Mouse (Mus musculus): ENCODE measurements around the gene 2810004N23Rik. TPM values are rescaled to one million over a fixed set of nuclear protein-coding genes. Genes with fewer than 3 reads are reported as not detected.

The 2810004N23Rik gene
- polyA plus RNA-seq, 1 experiment from 2014 or later = 72.1 TPM

GRCm38 (mm10) chr8:124892596-124892995, 29.7 kb upstream of the 2810004N23Rik start:
- Histone ChIP-seq H3K4me3 (no peak overlapping the region), H3K27me3 (ENCODE audit: low read depth, poor library complexity, severe bottlenecking) (no peaks in the 10 kb centered on the region), H3K4me1 (peaks cover 21% of the 10 kb centered on the region), H3K36me3 (peaks cover 76% of the 10 kb centered on the region), H3K27ac (replicated peaks) (no peak overlapping the region), H3K9me3 (replicated peaks) (peaks cover 10% of the 10 kb centered on the region; the same call in 1 of the 2 replicates)
- 77% methylated on average over 3 of the region's 3 CpGs for WGBS
- no peak for DNase-seq (ENCODE audit: low spot score)

DNA sequence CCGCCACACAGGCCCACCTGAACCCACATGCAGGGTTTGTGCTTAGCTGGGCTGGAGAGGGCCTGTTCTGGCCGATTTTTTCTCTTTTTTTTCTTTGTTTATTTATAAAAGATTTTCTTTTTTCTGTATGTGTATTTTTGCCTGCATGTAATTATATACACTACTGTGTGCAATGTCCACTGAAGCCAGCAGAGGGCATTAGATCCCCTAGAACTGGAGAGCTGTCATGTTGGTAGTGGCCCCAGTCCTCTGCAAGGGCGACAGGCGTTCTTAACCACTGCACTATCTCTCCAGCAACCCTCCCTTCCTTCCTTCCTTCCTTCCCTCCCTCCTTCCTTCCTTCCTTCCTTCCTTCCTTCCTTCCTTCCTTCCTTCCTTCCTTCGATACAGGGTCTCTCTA, 25.5 kb upstream of the 2810004N23Rik start:
- H3K27ac ChIP-seq (replicated peaks) = no peak overlapping the region
- H3K4me3 ChIP-seq = no peak overlapping the region
- DNase-seq (ENCODE audit: low spot score) = no peak
- no peaks in the 10 kb centered on the region for H3K4me1 ChIP-seq
- 91% methylated on average over 5 of the region's 5 CpGs for WGBS
- peaks cover 91% of the 10 kb centered on the region for H3K36me3 ChIP-seq
- peaks cover 13% of the 10 kb centered on the region; the same call in 1 of the 2 replicates for H3K9me3 ChIP-seq (replicated peaks)
- no peaks in the 10 kb centered on the region for H3K27me3 ChIP-seq (ENCODE audit: low read depth, poor library complexity, severe bottlenecking)

- H3K4me1 ChIP-seq = no peaks in the 10 kb centered on the region
- WGBS = 92% methylated on average over 10 of the region's 10 CpGs
- H3K27me3 ChIP-seq (ENCODE audit: low read depth, poor library complexity, severe bottlenecking) = no peaks in the 10 kb centered on the region
- no peaks in the 10 kb centered on the region for H3K9me3 ChIP-seq (replicated peaks)
- no peak overlapping the region for H3K4me3 ChIP-seq
- DNase-seq (ENCODE audit: low spot score) = no peak
- H3K36me3 ChIP-seq = peaks cover 99% of the 10 kb centered on the region
- no peak overlapping the region for H3K27ac ChIP-seq (replicated peaks)
Measured at GRCm38 (mm10) chr8:124878946-124879526, 16.1 kb upstream of the 2810004N23Rik start.

DNA sequence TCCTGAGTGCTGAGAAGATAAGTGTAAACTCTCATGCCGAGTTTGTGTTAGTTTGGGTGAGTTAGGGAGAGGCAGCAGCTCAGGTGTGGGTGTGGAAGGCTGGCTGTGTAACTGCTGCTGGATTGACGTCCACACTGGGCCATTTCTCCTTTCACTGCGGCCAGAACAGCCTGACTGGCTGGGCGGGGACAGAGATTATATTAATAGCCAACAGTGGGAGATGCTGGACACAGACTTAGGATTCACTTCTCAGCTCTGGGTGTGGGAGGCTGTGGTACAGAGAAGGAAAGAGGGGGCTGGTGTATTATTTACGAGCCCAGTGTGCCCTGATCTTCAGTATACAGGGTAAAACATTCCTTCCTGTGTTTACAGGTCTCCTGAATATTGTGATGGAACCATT, 15.2 kb upstream of the 2810004N23Rik start:
- no peak overlapping the region for H3K4me3 ChIP-seq
- H3K36me3 ChIP-seq = peaks cover 99% of the 10 kb centered on the region
- DNase-seq (ENCODE audit: low spot score) = no peak
- no peaks in the 10 kb centered on the region for H3K4me1 ChIP-seq
- no peaks in the 10 kb centered on the region for H3K27me3 ChIP-seq (ENCODE audit: low read depth, poor library complexity, severe bottlenecking)
- no peak overlapping the region for H3K27ac ChIP-seq (replicated peaks)
- 95% methylated on average over 5 of the region's 5 CpGs for WGBS
- no peaks in the 10 kb centered on the region for H3K9me3 ChIP-seq (replicated peaks)

- WGBS = 92% methylated on average over 5 of the region's 5 CpGs
Measured at GRCm38 (mm10) chr8:124872690-124873089, 9.8 kb upstream of the 2810004N23Rik start.

DNA sequence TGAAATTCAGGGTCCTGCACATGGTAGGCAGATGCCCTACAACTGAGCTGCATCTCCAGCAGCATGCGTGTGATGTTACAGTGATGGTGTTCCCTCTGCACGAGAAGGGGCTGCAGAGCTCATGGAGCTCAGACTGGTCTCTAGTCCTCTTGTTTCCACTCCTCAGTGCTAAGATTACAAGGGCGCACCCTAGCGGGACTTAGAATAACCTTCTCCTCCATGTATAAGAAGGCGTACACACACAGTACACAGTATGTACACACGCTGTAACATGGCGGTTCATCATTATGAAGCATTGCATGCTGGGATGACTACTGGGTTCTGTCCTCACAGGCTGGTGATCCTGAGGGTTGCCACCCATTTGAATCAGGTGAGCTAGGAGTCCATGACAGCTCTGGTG, 9.2 kb upstream of the 2810004N23Rik start:
- H3K36me3 ChIP-seq = peaks cover 76% of the 10 kb centered on the region
- 94% methylated on average over 7 of the region's 7 CpGs for WGBS

More at GRCm38 (mm10) chr8:124872690-124873089, 9.8 kb upstream of the 2810004N23Rik start:
- no peak overlapping the region for H3K27ac ChIP-seq (replicated peaks)
- peaks cover 78% of the 10 kb centered on the region for H3K36me3 ChIP-seq
- H3K4me3 ChIP-seq = no peak overlapping the region
- H3K4me1 ChIP-seq = peaks cover 8% of the 10 kb centered on the region; the same call in 1 of the 2 replicates
- H3K9me3 ChIP-seq (replicated peaks) = no peaks in the 10 kb centered on the region
- no peak for DNase-seq (ENCODE audit: low spot score)
- no peaks in the 10 kb centered on the region for H3K27me3 ChIP-seq (ENCODE audit: low read depth, poor library complexity, severe bottlenecking)

GRCm38 (mm10) chr8:124871474-124871873, 8.6 kb upstream of the 2810004N23Rik start:
- Histone ChIP-seq H3K36me3 (peaks cover 71% of the 10 kb centered on the region), H3K4me3 (no peak overlapping the region), H3K9me3 (replicated peaks) (no peaks in the 10 kb centered on the region), H3K27me3 (ENCODE audit: low read depth, poor library complexity, severe bottlenecking) (no peaks in the 10 kb centered on the region), H3K27ac (replicated peaks) (no peak overlapping the region), H3K4me1 (peaks cover 11% of the 10 kb centered on the region; the same call in 1 of the 2 replicates)
- DNase-seq (ENCODE audit: low spot score) = no peak
- WGBS = 95% methylated on average over 7 of the region's 7 CpGs

More for the DNA sequence above, 9.2 kb upstream of the 2810004N23Rik start:
- no peaks in the 10 kb centered on the region for H3K27me3 ChIP-seq (ENCODE audit: low read depth, poor library complexity, severe bottlenecking)
- H3K27ac ChIP-seq (replicated peaks) = no peak overlapping the region
- H3K4me1 ChIP-seq = peaks cover 11% of the 10 kb centered on the region; the same call in 1 of the 2 replicates
- H3K9me3 ChIP-seq (replicated peaks) = no peaks in the 10 kb centered on the region
- no peak overlapping the region for H3K4me3 ChIP-seq
- DNase-seq (ENCODE audit: low spot score) = no peak

DNA sequence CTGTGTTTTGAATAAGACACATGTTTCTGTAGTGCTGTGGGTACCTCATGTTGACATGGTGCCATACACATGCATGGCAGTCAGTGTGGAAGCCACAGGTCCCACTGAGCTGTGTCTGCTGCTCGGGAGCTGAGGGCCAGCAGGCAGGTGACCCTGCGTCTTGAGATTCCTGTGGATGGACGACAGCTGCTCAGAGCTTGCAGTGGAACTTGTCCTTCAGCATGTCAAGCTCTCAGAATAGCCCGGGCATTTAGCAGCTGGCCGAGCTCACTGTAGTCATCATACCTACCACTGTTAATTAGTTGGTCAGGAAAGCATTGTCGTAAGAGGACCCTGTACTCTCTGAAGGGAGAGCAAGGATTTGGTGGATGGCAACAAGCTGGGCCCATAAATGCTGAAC, 6.8 kb upstream of the 2810004N23Rik start:
- DNase-seq (ENCODE audit: low spot score) = no peak
- 92% methylated on average over 6 of the region's 6 CpGs for WGBS

DNA sequence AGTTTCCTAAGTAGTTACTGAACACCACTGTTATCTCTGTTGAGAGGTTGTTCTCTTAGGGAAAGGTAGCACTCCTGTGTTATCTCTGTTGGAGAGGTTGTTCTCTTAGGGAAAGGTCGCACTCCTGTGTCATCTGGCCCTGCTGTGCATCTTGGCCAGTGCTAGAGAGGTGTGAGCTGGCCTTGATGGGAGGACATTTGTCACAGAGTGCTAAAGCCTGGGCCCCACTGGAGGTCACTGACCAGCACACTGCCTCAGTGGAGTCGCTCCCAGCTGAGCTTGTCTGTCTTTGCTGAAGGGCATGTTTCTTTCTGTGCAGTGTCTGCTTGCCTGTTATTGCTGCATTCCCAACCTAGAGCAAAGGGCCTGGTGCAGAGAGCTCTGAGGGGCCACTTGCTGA, 4.2 kb upstream of the 2810004N23Rik start:
- no peak for DNase-seq (ENCODE audit: low spot score)
- Histone ChIP-seq H3K4me3 (no peak overlapping the region), H3K27ac (replicated peaks) (no peak overlapping the region), H3K36me3 (peaks cover 38% of the 10 kb centered on the region), H3K9me3 (replicated peaks) (no peaks in the 10 kb centered on the region), H3K27me3 (ENCODE audit: low read depth, poor library complexity, severe bottlenecking) (no peaks in the 10 kb centered on the region), H3K4me1 (peaks cover 25% of the 10 kb centered on the region)
- WGBS = 89% methylated on average over 2 of the region's 2 CpGs

More for the DNA sequence above, 6.8 kb upstream of the 2810004N23Rik start:
- no peaks in the 10 kb centered on the region for H3K27me3 ChIP-seq (ENCODE audit: low read depth, poor library complexity, severe bottlenecking)
- H3K4me3 ChIP-seq = no peak overlapping the region
- H3K9me3 ChIP-seq (replicated peaks) = no peaks in the 10 kb centered on the region
- peaks cover 64% of the 10 kb centered on the region for H3K36me3 ChIP-seq
- H3K27ac ChIP-seq (replicated peaks) = no peak overlapping the region
- H3K4me1 ChIP-seq = peaks cover 11% of the 10 kb centered on the region; the same call in 1 of the 2 replicates

GRCm38 (mm10) chr8:124866669-124867068, 3.7 kb upstream of the 2810004N23Rik start:
- Histone ChIP-seq H3K4me3 (no peak overlapping the region), H3K9me3 (replicated peaks) (no peaks in the 10 kb centered on the region), H3K4me1 (peaks cover 29% of the 10 kb centered on the region), H3K27ac (replicated peaks) (no peak overlapping the region), H3K36me3 (peaks cover 34% of the 10 kb centered on the region), H3K27me3 (ENCODE audit: low read depth, poor library complexity, severe bottlenecking) (no peaks in the 10 kb centered on the region)
- 84% methylated on average over 3 of the region's 3 CpGs for WGBS
- no peak for DNase-seq (ENCODE audit: low spot score)

- Histone ChIP-seq H3K4me3 (peak overlapping the region; percentile 93), H3K36me3 (peaks cover 44% of the 10 kb centered on the region), H3K27ac (replicated peaks) (peak overlapping the region; percentile 98), H3K27me3 (ENCODE audit: low read depth, poor library complexity, severe bottlenecking) (no peaks in the 10 kb centered on the region), H3K9me3 (replicated peaks) (no peaks in the 10 kb centered on the region), H3K4me1 (peaks cover 34% of the 10 kb centered on the region)
- 28% methylated on average over 8 of the region's 8 CpGs for WGBS
- no peak for DNase-seq (ENCODE audit: low spot score)
Measured at GRCm38 (mm10) chr8:124863729-124864128, 809 bp upstream of the 2810004N23Rik start.

- peaks cover 29% of the 10 kb centered on the region for H3K4me1 ChIP-seq
- no peaks in the 10 kb centered on the region for H3K9me3 ChIP-seq (replicated peaks)
- under 1% methylated on average over 33 of the region's 33 CpGs for WGBS
- H3K4me3 ChIP-seq = peak overlapping the region; percentile 93
- H3K36me3 ChIP-seq = peaks cover 49% of the 10 kb centered on the region
- no peak for DNase-seq (ENCODE audit: low spot score)
- no peaks in the 10 kb centered on the region for H3K27me3 ChIP-seq (ENCODE audit: low read depth, poor library complexity, severe bottlenecking)
- peak overlapping the region; percentile 98 for H3K27ac ChIP-seq (replicated peaks)
Measured at GRCm38 (mm10) chr8:124863163-124863677, 300 bp upstream of the 2810004N23Rik start.

GRCm38 (mm10) chr8:124860188-124860587, 2.7 kb downstream of the 2810004N23Rik start:
- Histone ChIP-seq H3K36me3 (peaks cover 67% of the 10 kb centered on the region), H3K27ac (replicated peaks) (no peak overlapping the region), H3K4me3 (no peak overlapping the region), H3K9me3 (replicated peaks) (peaks cover 20% of the 10 kb centered on the region; the same call in 1 of the 2 replicates), H3K4me1 (peaks cover 24% of the 10 kb centered on the region), H3K27me3 (ENCODE audit: low read depth, poor library complexity, severe bottlenecking) (no peaks in the 10 kb centered on the region)
- 93% methylated on average over 3 of the region's 3 CpGs for WGBS
- no peak for DNase-seq (ENCODE audit: low spot score)
